Mouse (Mus musculus) C2C12 (cell line): Measurements from ENCODE around the gene Tlk1. TPM values are rescaled to one million over a fixed set of nuclear protein-coding genes. Genes with fewer than 3 reads are reported as not detected.

Experiments used
- H3K27me3 ChIP-seq: one replicate; pipeline ENCODE4 v1.6.1; 2011; ENCODE audit not compliant: control insufficient read depth, insufficient read depth, insufficient read length
- H3K36me3 ChIP-seq: one replicate; pipeline ENCODE4 v1.6.1; 2011; ENCODE audit not compliant: control insufficient read depth, insufficient read depth
- H3K4me3 ChIP-seq: one replicate; pipeline ENCODE4 v1.5.1; 2011; ENCODE audit warnings: mild to moderate bottlenecking, control low read depth; ENCODE audit not compliant: poor library complexity, insufficient read depth, severe bottlenecking
- H3K79me2 ChIP-seq: one replicate; pipeline ENCODE4 v1.6.1; 2011; ENCODE audit not compliant: control insufficient read depth, insufficient read depth
- H3K79me3 ChIP-seq: one replicate; pipeline ENCODE4 v1.6.1; 2011; ENCODE audit warnings: low read depth, control low read depth
- H3ac ChIP-seq: one replicate; pipeline ENCODE3; 2011; ENCODE audit warnings: low read depth; ENCODE audit not compliant: control insufficient read depth, insufficient read length
- CEBPB ChIP-seq: IDR thresholded peaks from one replicate; pipeline ENCODE4 v1.6.1; 2011; ENCODE audit warnings: low read depth, mild to moderate bottlenecking, control low read depth, moderate library complexity
- CTCF ChIP-seq: IDR thresholded peaks from one replicate; pipeline ENCODE4 v1.5.1; 2011; ENCODE audit not compliant: control insufficient read depth, insufficient read depth, insufficient read length
- FOSL1 ChIP-seq: IDR thresholded peaks from one replicate; pipeline ENCODE4 v1.8.0; 2011; ENCODE audit warnings: mild to moderate bottlenecking, low read length; ENCODE audit not compliant: poor library complexity, insufficient read depth, severe bottlenecking
- MAX ChIP-seq: IDR thresholded peaks from one replicate; pipeline ENCODE4 v1.6.1; 2011; ENCODE audit warnings: mild to moderate bottlenecking, control low read depth
- MYOD1 ChIP-seq: IDR thresholded peaks from one replicate; pipeline ENCODE4 v1.6.1; 2011; ENCODE audit warnings: low read depth; ENCODE audit not compliant: control insufficient read depth, insufficient read length
- MYOG ChIP-seq: IDR thresholded peaks from one replicate; pipeline ENCODE4 v1.6.1; 2011; ENCODE audit not compliant: control insufficient read depth, insufficient read length; ENCODE audit errors: extremely low read depth
- USF1 ChIP-seq: IDR thresholded peaks from one replicate; pipeline ENCODE4 v1.6.1; 2011; ENCODE audit warnings: low read depth, mild to moderate bottlenecking, control low read depth, moderate library complexity
- polyA plus RNA-seq: library from polyadenylated mRNA; unstranded; fragments of >200 nt; fragmentation: generic; extraction: Trizol; gene quantifications from one replicate; pipeline ENCODE4 v1.2.1, GENCODE M21; 2012; ENCODE audit warnings: missing spikeins

Tlk1 gene
- polyA plus RNA-seq, 1 experiment: 8.1 TPM

DNA sequence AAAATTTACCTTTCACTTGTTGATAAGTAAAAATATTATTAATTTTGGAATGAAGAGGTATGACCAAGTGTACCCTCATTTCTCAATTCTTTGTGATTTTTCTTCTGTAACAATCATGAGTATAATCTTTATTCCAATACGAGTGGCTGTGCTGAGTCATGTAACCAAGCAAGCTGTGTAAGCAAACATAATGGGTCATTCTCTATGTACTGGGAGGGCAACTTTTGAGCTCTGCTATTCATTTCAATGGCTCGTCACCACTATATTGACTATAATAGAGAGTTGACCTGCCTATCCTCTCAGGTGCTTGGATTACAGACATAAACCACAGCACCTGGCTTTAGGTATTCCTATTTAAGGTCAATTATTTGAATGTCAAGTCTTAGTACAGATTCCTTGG, 48.8 kb downstream of the Tlk1 start:
- H3K27me3 ChIP-seq: no peaks in the 10 kb centered on the region
- TF ChIP-seq CEBPB (no peak), MYOD1 (no peak), MYOG (no peak), FOSL1 (no peak), USF1 (no peak)
- peaks cover 4% of the 10 kb centered on the region for H3K36me3 ChIP-seq
- no peak overlapping the region for H3K4me3 ChIP-seq
- H3ac ChIP-seq: no peak overlapping the region
- H3K79me3 ChIP-seq: peaks cover 34% of the 10 kb centered on the region
- H3K79me2 ChIP-seq: peaks cover 84% of the 10 kb centered on the region

DNA sequence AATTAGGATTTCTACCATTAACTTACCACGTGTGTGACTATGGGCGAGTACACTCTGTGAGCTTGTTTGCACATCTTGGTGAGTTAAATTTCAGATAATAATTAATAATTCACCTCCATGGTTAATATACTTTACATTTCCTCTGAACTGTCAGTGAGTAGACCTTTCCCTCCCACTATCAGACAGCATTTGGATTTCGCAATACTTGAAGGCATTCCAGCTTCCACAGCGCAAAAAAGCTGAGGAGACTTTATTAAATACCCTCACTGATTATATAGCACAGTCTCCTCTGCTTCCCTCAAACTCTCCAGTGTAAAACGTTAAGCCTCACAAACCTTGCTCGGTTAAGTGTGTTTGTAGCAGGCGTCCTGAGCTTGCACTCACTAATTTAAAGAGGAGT, 60.8 kb downstream of the Tlk1 start:
- Histone ChIP-seq H3K4me3 (no peak overlapping the region), H3K79me3 (peaks cover 3% of the 10 kb centered on the region), H3K79me2 (peaks cover 42% of the 10 kb centered on the region), H3K36me3 (peaks cover 10% of the 10 kb centered on the region), H3ac (no peak overlapping the region), H3K27me3 (no peaks in the 10 kb centered on the region)
- TF ChIP-seq CEBPB: peak; percentile 70
- TF ChIP-seq MYOD1: no peak
- TF ChIP-seq CTCF: no peak
- no peak for TF ChIP-seq USF1
- TF ChIP-seq MAX: no peak
- TF ChIP-seq FOSL1: no peak
- no peak for TF ChIP-seq MYOG

DNA sequence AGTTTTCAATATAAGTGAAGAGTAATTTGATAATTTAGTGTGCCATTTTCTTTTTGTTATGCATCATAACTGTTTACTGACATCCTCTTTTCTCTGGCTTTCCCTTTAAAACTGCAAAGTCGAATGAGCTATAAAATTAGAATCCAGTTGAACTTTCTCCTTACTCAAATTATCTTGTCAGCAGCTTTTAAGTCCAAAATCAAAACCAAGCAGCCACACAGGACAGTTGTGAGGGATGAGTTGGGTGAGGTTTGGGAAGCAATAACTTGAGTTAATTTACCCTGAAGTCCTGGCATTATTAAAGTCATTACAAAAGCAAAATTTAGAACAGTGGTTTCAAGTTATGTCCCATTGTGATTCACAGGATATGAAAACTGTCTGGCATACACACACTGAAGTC, 62.8 kb downstream of the Tlk1 start:
- Histone ChIP-seq H3ac (no peak overlapping the region), H3K27me3 (no peaks in the 10 kb centered on the region), H3K79me2 (peaks cover 58% of the 10 kb centered on the region), H3K79me3 (peaks cover 5% of the 10 kb centered on the region), H3K4me3 (no peak overlapping the region), H3K36me3 (peaks cover 10% of the 10 kb centered on the region)
- no peak for TF ChIP-seq MYOG
- TF ChIP-seq CEBPB: no peak
- TF ChIP-seq MAX: no peak
- TF ChIP-seq MYOD1: no peak
- TF ChIP-seq USF1: no peak
- no peak for TF ChIP-seq FOSL1

DNA sequence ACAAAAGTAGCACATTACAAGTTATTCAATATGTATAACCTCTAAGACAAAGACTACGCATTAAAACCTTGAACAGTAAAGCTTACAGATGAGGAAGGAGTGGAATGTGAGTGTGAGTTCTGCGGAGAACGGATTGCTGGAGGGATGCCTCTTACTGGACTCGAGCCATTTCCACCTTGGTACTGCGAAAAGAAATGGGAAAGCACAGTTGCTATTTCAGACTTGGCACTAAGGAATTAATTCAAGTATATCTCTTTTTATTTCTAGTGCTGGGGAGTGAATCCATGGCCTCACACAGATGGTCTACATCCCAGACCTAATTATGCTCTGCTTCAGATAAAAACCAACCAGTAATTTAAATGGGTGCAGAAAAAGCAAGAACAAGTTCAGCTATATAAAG, 73.4 kb downstream of the Tlk1 start:
- Histone ChIP-seq H3K79me2 (peaks cover 10% of the 10 kb centered on the region), H3ac (no peak overlapping the region), H3K36me3 (peaks cover 66% of the 10 kb centered on the region), H3K4me3 (no peak overlapping the region), H3K27me3 (no peaks in the 10 kb centered on the region), H3K79me3 (peaks cover 1% of the 10 kb centered on the region)
- TF ChIP-seq FOSL1 (no peak), USF1 (no peak), CTCF (no peak), MYOD1 (no peak), MAX (no peak), MYOG (no peak)

DNA sequence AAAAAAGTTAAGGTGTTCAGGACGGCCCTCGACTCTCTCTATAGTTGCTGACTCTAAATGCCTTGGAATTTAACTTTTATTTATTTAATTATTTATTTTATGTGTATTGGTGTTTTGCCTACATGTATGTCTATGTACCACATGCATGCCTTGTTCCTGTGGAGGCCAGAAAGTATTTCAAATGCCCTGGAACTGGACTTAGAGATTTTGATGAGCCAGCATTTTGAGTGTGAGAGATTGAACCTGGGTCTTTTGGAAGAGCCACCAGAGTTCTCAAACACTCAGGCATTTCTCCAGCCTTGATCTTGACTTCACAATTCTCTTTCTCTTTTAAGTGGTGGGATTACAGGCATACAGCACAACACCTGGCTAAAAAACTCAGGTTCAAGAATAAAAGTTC, 73.9 kb downstream of the Tlk1 start:
- peaks cover 7% of the 10 kb centered on the region for H3K79me2 ChIP-seq

DNA sequence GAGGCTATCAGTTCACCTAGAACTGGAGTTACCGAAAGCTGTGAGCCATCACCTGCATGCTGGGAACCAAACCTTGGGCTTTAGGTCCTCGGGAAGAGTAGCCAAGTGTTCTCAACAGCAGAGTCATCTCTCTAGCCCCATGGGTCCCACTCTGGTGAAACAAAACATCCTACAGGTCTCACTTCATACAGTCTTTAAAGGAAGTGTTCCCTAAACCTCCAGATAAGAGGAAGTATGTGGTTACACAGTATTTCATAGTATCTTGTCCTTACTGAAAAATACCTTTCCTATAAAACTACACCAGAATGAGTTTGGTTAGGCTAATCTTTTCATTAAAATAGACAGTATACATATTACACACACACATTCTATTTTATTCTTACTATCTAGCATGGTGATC, 82.9 kb downstream of the Tlk1 start:
- Histone ChIP-seq H3K4me3 (no peak overlapping the region), H3K79me3 (no peaks in the 10 kb centered on the region), H3K27me3 (no peaks in the 10 kb centered on the region), H3K79me2 (no peaks in the 10 kb centered on the region), H3K36me3 (peaks cover 70% of the 10 kb centered on the region), H3ac (no peak overlapping the region)
- TF ChIP-seq MYOG: no peak
- TF ChIP-seq CTCF: no peak
- no peak for TF ChIP-seq CEBPB
- TF ChIP-seq USF1: no peak

More for the DNA sequence above, 73.9 kb downstream of the Tlk1 start:
- peaks cover under 1% of the 10 kb centered on the region for H3K79me3 ChIP-seq
- H3ac ChIP-seq: no peak overlapping the region
- no peak overlapping the region for H3K4me3 ChIP-seq
- TF ChIP-seq USF1: no peak
- TF ChIP-seq MAX: no peak
- TF ChIP-seq CEBPB: no peak
- no peak for TF ChIP-seq MYOD1
- TF ChIP-seq FOSL1: no peak
- TF ChIP-seq MYOG: no peak
- TF ChIP-seq CTCF: no peak
- H3K27me3 ChIP-seq: no peaks in the 10 kb centered on the region
- H3K36me3 ChIP-seq: peaks cover 64% of the 10 kb centered on the region
